Mouse (Mus musculus) midbrain, embryonic 11.5 days (tissue): Measurements from ENCODE around the gene Gm28360. TPM values are rescaled to one million over a fixed set of nuclear protein-coding genes. Genes with fewer than 3 reads are reported as not detected.
"Not testable (repeated sequence)": the region's sequence is repeated elsewhere in the genome, so short reads cannot be mapped to it uniquely, and the experiment has no call there.

ENCODE experiments used
- ATAC-seq: fragments of 200-750 bp; cut with Nextera tagmentation; 2 replicates; pipeline ENCODE4 v1.8.0; 2017; ENCODE audit warnings: moderate TSS enrichment, moderate library complexity; ENCODE audit not compliant: low FRiP score
- DNase-seq: peaks from one replicate; pipeline ENCODE4 v3.0.0; 2015; ENCODE audit warnings: low spot score; ENCODE audit errors: missing footprints
- H3K27ac ChIP-seq: fragments of 300-500 bp; sonication (generic); 2 replicates; pipeline ENCODE4 v1.5.1; 2014; ENCODE audit warnings: low read depth, low read length
- H3K27me3 ChIP-seq: fragments of 300-500 bp; sonication (generic); 2 replicates; pipeline ENCODE4 v1.6.1; 2014; ENCODE audit warnings: mild to moderate bottlenecking, low read length, moderate library complexity, mixed read lengths; ENCODE audit not compliant: control insufficient read depth, insufficient read depth
- H3K36me3 ChIP-seq: fragments of 300-500 bp; sonication (generic); 2 replicates; pipeline ENCODE4 v1.6.1; 2014; ENCODE audit warnings: mild to moderate bottlenecking, low read length, moderate library complexity, mixed read lengths; ENCODE audit not compliant: control insufficient read depth, insufficient read depth
- H3K4me1 ChIP-seq: fragments of 300-500 bp; sonication (generic); 2 replicates; pipeline ENCODE4 v1.6.1; 2014; ENCODE audit warnings: low read length; ENCODE audit not compliant: control insufficient read depth, insufficient read depth
- H3K4me2 ChIP-seq: fragments of 300-500 bp; sonication (generic); 2 replicates; pipeline ENCODE4 v1.6.1; 2014; ENCODE audit warnings: mild to moderate bottlenecking, moderate library complexity
- H3K4me3 ChIP-seq: fragments of 300-500 bp; sonication (generic); 2 replicates; pipeline ENCODE4 v1.5.1; 2014; ENCODE audit warnings: low read depth, low read length
- H3K9ac ChIP-seq: fragments of 300-500 bp; sonication (generic); 2 replicates; pipeline ENCODE4 v1.6.1; 2014; ENCODE audit warnings: low read length
- H3K9me3 ChIP-seq: fragments of 300-500 bp; sonication (generic); 2 replicates; pipeline ENCODE4 v1.6.1; 2016; ENCODE audit warnings: low read length; ENCODE audit not compliant: control insufficient read depth
- WGBS: fragments of 180-500 bp; shearing (Covaris S2); extraction: QIAGEN DNeasy Blood & Tissue Kit; methylation state at CpG from one replicate; pipeline ENCODE4 v1.1.7; 2014; 5-methylcytosine and 5-hydroxymethylcytosine counted together
- polyA plus RNA-seq: library from polyadenylated mRNA; unstranded; fragments of >200 nt; fragmentation: Nextera tagmentation; extraction: Ambion mirVana; gene quantifications from 2 replicates; pipeline ENCODE4 v1.2.1, GENCODE M21; 2014

The Gm28360 gene
- polyA plus RNA-seq = not detected in 2 replicates

GRCm38 (mm10) chr1:117829781-117830180 lies at the start of gene Gm28360:
Gene Gm28360 (plus strand): TSS chr1:117830081.
- H3K4me2 ChIP-seq, H3K36me3 ChIP-seq, H3K9ac ChIP-seq, H3K4me1 ChIP-seq, H3K27me3 ChIP-seq, H3K4me3 ChIP-seq, ATAC-seq, H3K27ac ChIP-seq, DNase-seq, H3K9me3 ChIP-seq: not testable (repeated sequence)
- 72% methylated on average over 5 of the region's 5 CpGs for WGBS

- DNase-seq, H3K4me3 ChIP-seq, H3K27me3 ChIP-seq, H3K4me2 ChIP-seq, H3K27ac ChIP-seq, H3K4me1 ChIP-seq, H3K36me3 ChIP-seq, H3K9ac ChIP-seq, ATAC-seq, H3K9me3 ChIP-seq: not testable (repeated sequence)
- 73% methylated on average over 3 of the region's 3 CpGs for WGBS
Measured at GRCm38 (mm10) chr1:117780833-117781232, 49.0 kb upstream of the Gm28360 start, which contains the start of gene B020011L13Rik. Gene B020011L13Rik (plus strand): TSS chr1:117781133.

GRCm38 (mm10) chr1:117816271-117816670 lies 13.6 kb upstream of the Gm28360 start:
- H3K4me3 ChIP-seq, H3K4me2 ChIP-seq, H3K9ac ChIP-seq, H3K27ac ChIP-seq, ATAC-seq, H3K27me3 ChIP-seq, DNase-seq, H3K4me1 ChIP-seq, H3K9me3 ChIP-seq, H3K36me3 ChIP-seq: not testable (repeated sequence)

- H3K9me3 ChIP-seq, H3K4me3 ChIP-seq, H3K4me2 ChIP-seq, ATAC-seq, H3K36me3 ChIP-seq, DNase-seq, H3K9ac ChIP-seq, H3K27me3 ChIP-seq, H3K4me1 ChIP-seq, H3K27ac ChIP-seq: not testable (repeated sequence)
- 85% methylated on average over 3 of the region's 3 CpGs for WGBS
Measured at GRCm38 (mm10) chr1:117851718-117852117, 21.8 kb downstream of the Gm28360 start.

Other genes starting within 250 kb of the Gm28360 start
- not detected in 2 replicates for gene Gm28363, start 132.9 kb upstream of the Gm28360 start, polyA plus RNA-seq
- not detected in 2 replicates for gene B020011L13Rik, start 48.9 kb upstream of the Gm28360 start, polyA plus RNA-seq
- not detected in 2 replicates for gene Gm28168, start 97.9 kb downstream of the Gm28360 start, polyA plus RNA-seq
- not detected in 2 replicates for gene Gm7145, start 135.9 kb downstream of the Gm28360 start, polyA plus RNA-seq